Mouse (Mus musculus) embryonic facial prominence, embryonic 13.5 days (tissue): ENCODE measurements around the gene Tsga13. TPM values are rescaled to one million over a fixed set of nuclear protein-coding genes. Genes with fewer than 3 reads are reported as not detected.

Source experiments
- ATAC-seq: fragments of 200-750 bp; cut with Nextera tagmentation; 2 replicates; pipeline ENCODE4 v1.8.0; 2017; ENCODE audit warnings: low read depth; ENCODE audit not compliant: insufficient number of reproducible peaks, insufficient read depth, low FRiP score, low TSS enrichment
- H3K27ac ChIP-seq: fragments of 300-500 bp; sonication (generic); 2 replicates; pipeline ENCODE4 v1.5.1; 2015; ENCODE audit warnings: moderate library complexity, mild to moderate bottlenecking, inconsistent platforms
- H3K27me3 ChIP-seq: fragments of 300-500 bp; sonication (generic); 2 replicates; pipeline ENCODE4 v1.6.1; 2015; ENCODE audit warnings: mild to moderate bottlenecking, inconsistent platforms
- H3K36me3 ChIP-seq: fragments of 300-500 bp; sonication (generic); 2 replicates; pipeline ENCODE4 v1.6.1; 2015; ENCODE audit warnings: mild to moderate bottlenecking, inconsistent platforms
- H3K4me1 ChIP-seq: fragments of 300-500 bp; sonication (generic); 2 replicates; pipeline ENCODE4 v1.6.1; 2015; ENCODE audit warnings: inconsistent platforms
- H3K4me2 ChIP-seq: fragments of 300-500 bp; sonication (generic); 2 replicates; pipeline ENCODE4 v1.6.1; 2015; ENCODE audit warnings: moderate library complexity, mild to moderate bottlenecking, inconsistent platforms
- H3K4me3 ChIP-seq: fragments of 300-500 bp; sonication (generic); 2 replicates; pipeline ENCODE4 v1.5.1; 2015; ENCODE audit warnings: mild to moderate bottlenecking, inconsistent platforms
- H3K9ac ChIP-seq: fragments of 300-500 bp; sonication (generic); 2 replicates; pipeline ENCODE4 v1.6.1; 2015; ENCODE audit warnings: mild to moderate bottlenecking, inconsistent platforms
- H3K9me3 ChIP-seq: fragments of 300-500 bp; sonication (generic); 2 replicates; pipeline ENCODE4 v1.6.1; 2016; ENCODE audit warnings: inconsistent platforms
- WGBS: fragments of 180-500 bp; shearing (Covaris S2); methylation state at CpG from one replicate; pipeline ENCODE4 v1.1.7; 2015; ENCODE audit warnings: mixed read lengths; 5-methylcytosine and 5-hydroxymethylcytosine counted together
- polyA plus RNA-seq: library from polyadenylated mRNA; unstranded; fragments of >200 nt; fragmentation: Nextera tagmentation; extraction: Ambion mirVana; gene quantifications from 2 replicates; pipeline ENCODE4 v1.2.1, GENCODE M21; 2015

Tsga13 gene
- polyA plus RNA-seq, result 0.45 TPM in 1 of 2 replicates, not detected in the other

DNA sequence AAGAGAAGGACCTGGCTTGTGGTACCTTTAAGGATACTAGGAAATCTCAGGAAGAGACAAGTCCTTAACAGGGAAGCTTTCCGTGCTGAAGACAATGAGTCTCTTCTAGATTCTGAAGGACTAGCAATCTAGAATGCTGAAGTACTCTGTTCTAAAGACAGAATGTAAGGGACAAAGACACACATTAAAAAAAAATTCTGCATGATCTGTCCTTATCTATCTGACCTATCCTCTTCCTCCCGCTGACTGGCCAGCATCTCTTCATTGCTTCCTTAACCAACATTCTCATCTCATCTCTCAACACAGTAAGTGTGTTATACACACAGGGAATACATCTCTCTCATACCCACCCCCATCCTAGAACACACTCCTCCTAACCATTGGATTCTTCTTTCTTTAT, at the start of gene Tsga13:
TSS of gene Tsga13 (minus strand) at position 101 of the 400 bp plus-strand sequence.
- H3K36me3 ChIP-seq, result no peaks in the 10 kb centered on the region
- no peak within 1 kb of the TSS for H3K4me3 ChIP-seq
- H3K4me2 ChIP-seq, result no peak within 1 kb of the TSS
- H3K27ac ChIP-seq, result no peak within 1 kb of the TSS
- WGBS, result 88% methylated on average over 2 of the region's 2 CpGs
- H3K4me1 ChIP-seq, result no peaks in the 10 kb centered on the region
- no peaks in the 10 kb centered on the region for H3K9me3 ChIP-seq
- no peaks in the 10 kb centered on the region for H3K27me3 ChIP-seq
- H3K9ac ChIP-seq, result no peak within 1 kb of the TSS
- ATAC-seq, result no peak

DNA sequence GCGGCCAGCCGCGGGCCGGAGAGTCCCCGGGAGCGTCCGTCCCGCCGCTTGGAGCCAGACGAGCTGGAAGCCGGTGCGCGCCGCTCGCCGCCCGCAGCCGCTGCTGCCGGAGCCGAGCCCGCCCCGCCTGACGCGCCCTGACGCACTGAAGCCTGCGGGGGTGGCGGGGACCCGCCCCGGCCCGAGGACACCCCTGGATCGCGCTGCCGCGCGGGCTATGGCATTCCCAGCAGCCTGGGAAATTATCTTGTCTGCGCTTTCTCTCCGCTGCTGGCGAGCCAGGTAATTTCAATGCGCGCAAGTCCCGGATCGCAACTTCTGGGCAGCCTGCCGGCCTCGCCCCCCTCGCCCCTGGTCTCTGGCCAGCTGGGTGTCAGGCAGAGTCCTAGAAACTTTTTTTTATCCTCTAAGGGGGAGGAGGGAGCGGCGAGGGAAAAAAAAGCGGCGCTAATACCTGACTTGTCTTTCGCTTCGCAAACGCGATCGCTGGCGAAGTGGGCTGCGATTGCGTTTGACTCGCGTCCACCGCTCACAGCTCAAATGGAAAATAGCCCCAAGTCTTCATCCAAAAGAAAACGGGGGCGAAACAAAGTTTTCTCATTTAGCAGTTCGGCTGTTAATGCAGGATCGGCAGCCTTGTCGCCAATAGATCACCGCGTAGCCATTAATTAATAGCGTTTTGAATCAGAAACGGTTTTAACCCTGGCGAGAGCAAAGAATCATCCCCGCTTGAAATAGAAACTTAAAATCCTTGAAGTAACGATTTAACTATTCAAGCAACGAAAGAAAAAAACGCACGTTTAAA, 43.6 kb upstream of the Tsga13 start, which contains the start of gene Klf14:
TSS of gene Klf14 (minus strand) at position 343 of the 805 bp plus-strand sequence.
- Histone ChIP-seq H3K36me3 (peaks cover 13% of the 10 kb centered on the region), H3K4me3 (peak within 1 kb of the TSS; percentile 57), H3K27me3 (peaks cover 59% of the 10 kb centered on the region), H3K9ac (peak within 1 kb of the TSS; percentile 67), H3K27ac (no peak within 1 kb of the TSS), H3K4me1 (no peaks in the 10 kb centered on the region), H3K9me3 (peaks cover 33% of the 10 kb centered on the region), H3K4me2 (peak within 1 kb of the TSS; percentile 73)
- no peak for ATAC-seq
- WGBS, result 1% methylated on average over 69 of the region's 75 CpGs

DNA sequence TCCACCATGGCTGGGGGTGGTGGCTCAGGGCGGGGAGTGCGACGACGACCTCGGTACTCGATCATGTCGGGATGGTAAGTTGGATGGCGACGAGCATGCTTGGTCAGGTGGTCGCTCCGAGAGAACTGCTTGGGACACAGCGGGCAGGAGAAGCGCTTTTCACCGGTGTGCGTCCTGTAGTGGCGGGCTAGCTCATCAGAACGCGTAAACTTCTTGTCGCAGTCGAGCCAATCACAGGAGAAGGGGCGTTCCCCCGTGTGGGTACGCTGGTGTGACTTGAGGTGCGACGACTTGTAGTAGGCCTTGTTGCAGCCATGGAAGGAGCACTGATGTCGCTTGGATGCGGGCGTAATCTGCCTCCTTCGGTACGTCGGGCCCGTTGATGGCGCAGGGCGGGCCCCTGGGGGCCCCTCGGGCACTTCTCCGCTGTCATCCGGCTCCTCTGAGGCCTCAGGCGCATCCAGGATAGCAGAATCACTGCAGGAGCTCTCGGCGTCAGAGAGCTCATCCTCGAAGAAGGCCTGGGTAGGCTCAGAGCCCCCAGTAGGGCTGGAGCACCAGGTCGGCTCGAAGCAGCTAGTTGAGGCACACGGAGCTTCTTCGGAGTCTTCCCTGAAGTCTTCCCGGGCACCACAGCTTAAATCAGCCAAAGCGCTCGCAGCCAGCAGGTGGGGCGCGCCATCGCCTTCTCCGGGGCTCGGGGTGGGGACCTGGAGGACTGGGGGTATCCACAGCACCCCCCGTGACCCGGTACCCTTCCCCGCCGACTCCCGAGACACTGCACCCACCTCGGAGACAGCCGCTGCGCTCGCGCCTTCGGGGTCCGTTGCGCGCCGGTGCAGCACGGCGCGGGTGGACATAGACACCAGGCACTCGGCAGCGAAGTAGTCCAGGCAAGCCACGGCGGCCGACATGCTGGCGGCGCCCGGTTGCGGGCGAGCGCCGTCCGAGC, 42.7 kb upstream of the Tsga13 start:
- no peak for ATAC-seq
- no peak overlapping the region for H3K27ac ChIP-seq
- no peaks in the 10 kb centered on the region for H3K4me1 ChIP-seq
- H3K27me3 ChIP-seq, result peaks cover 52% of the 10 kb centered on the region
- H3K4me3 ChIP-seq, result peak overlapping the region; percentile 57
- peak overlapping the region; percentile 73 for H3K4me2 ChIP-seq
- H3K36me3 ChIP-seq, result peaks cover 13% of the 10 kb centered on the region
- H3K9ac ChIP-seq, result peak overlapping the region; percentile 67
- peaks cover 33% of the 10 kb centered on the region for H3K9me3 ChIP-seq
- 2% methylated on average over 84 of the region's 84 CpGs for WGBS

DNA sequence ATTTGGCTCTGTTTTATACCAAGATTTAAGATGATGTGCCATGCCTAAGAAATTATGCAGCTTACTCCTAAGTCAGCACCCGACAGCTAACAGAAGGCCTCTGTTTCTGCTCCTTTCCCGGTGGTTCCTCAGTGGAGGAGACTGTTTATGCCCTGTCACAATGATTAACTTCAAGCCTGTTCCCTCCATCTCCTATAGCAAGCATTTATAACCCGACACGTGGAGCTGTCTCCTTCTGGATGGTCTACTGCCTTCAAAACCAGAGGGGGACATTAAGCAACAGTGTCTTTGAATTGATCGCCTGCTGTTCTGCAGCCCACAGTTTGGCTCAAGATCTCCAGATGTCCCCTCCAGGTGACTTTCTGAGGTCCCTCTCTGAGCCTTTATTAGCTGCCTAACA, 23.9 kb upstream of the Tsga13 start:
- no peak for ATAC-seq
- no peak overlapping the region for H3K4me2 ChIP-seq
- no peak overlapping the region for H3K9ac ChIP-seq
- no peaks in the 10 kb centered on the region for H3K36me3 ChIP-seq
- H3K4me3 ChIP-seq, result no peak overlapping the region
- no peaks in the 10 kb centered on the region for H3K4me1 ChIP-seq
- no peak overlapping the region for H3K27ac ChIP-seq
- no peaks in the 10 kb centered on the region for H3K9me3 ChIP-seq
- WGBS, result 59% methylated on average over 5 of the region's 5 CpGs
- H3K27me3 ChIP-seq, result no peaks in the 10 kb centered on the region

DNA sequence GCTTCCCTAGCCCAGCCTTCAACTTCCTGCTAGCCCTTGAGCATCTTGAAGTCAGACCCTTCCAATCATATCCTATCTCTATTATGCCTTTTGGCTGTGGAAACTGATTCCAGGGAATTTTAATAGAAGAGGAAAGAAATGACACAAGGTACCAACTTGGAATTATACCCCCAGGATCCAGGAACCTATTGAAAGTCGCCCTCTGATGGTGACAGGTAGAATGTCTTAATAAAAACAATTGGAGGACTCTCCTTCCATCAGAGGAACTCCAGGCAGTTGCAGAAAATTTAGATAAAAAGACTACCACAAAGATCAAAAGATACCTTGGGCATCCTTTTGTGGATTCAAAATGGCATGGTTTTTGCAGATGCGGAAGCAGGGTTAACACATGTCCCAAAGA, 7.4 kb upstream of the Tsga13 start:
- no peak overlapping the region for H3K4me2 ChIP-seq
- H3K27me3 ChIP-seq, result no peaks in the 10 kb centered on the region
- WGBS, result 41% methylated on average over 2 of the region's 2 CpGs
- H3K4me3 ChIP-seq, result no peak overlapping the region
- ATAC-seq, result no peak
- no peaks in the 10 kb centered on the region for H3K36me3 ChIP-seq
- H3K27ac ChIP-seq, result no peak overlapping the region
- H3K9ac ChIP-seq, result no peak overlapping the region
- peaks cover 5% of the 10 kb centered on the region; the same call in 1 of the 2 replicates for H3K4me1 ChIP-seq
- H3K9me3 ChIP-seq, result no peaks in the 10 kb centered on the region

DNA sequence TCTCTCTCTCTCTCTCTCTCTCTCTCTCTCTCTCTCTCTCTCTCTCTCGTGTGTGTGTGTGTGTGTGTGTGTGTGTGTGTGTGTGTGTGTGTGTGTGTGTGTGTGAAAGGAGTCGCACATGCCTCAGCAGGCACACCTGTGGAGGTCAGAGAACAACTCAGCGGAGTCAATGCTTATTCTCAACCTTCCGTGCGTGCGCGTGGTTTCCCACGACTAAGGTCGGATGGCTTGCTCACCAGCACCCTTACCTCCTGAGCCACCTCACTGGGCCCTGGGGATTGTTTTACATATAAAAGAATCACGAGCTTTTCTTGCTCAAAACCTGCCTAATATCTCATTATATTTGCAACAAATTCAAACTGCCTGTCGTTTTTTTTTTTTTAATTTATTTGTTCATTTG, 6.5 kb upstream of the Tsga13 start:
- ATAC-seq, result no peak
- peaks cover 5% of the 10 kb centered on the region; the same call in 1 of the 2 replicates for H3K4me1 ChIP-seq
- no peak overlapping the region for H3K4me3 ChIP-seq
- H3K27ac ChIP-seq, result no peak overlapping the region
- H3K9me3 ChIP-seq, result no peaks in the 10 kb centered on the region
- H3K27me3 ChIP-seq, result no peaks in the 10 kb centered on the region
- no peaks in the 10 kb centered on the region for H3K36me3 ChIP-seq
- 71% methylated on average over 10 of the region's 11 CpGs for WGBS
- H3K4me2 ChIP-seq, result 0 out of 2 replicates have a peak overlapping the region, but pooled peaks have one; percentile 44
- no peak overlapping the region for H3K9ac ChIP-seq

DNA sequence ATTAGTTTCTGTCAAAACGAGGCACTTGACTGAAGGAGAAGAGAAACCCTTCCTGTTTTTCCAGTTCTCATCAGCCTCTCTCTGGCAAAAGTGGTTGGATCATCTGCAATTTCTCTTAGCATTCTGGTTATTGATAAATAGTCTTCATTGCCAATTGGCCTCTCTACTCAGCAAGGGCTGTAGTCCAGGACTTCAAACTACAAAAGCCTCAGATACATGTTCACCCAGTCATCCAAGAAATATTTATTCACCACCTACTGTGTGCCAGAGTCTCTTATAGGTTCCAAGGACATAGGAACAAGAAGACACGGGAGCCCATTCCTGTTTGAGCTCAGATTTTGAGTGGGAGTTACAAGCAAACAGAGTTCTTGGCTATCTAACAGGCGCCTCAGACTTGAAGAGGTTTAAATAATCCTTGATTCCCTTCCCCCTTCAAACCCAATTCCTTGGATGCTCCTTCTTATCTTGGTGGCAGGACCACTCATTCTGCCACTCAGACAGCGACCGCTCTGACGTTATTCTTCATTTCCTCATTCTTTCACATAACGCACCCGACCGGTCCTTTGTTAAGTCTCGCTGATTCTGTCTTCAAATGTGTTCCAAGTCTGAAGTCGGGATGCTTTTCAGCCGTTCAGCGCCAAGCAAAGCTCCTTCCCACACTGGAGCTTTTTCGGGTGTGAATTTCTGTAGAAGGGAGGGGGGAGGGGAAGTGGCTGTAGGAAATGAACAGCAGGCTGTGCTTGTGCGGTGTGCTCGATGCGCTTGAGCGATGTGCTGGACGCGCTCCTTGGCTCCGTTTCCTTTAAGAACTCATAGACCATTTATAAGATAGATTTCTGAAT, 5.7 kb upstream of the Tsga13 start:
- Histone ChIP-seq H3K27ac (no peak overlapping the region), H3K27me3 (no peaks in the 10 kb centered on the region), H3K4me2 (peak overlapping the region; percentile 44), H3K9ac (no peak overlapping the region), H3K4me1 (peaks cover 5% of the 10 kb centered on the region; the same call in 1 of the 2 replicates), H3K9me3 (no peaks in the 10 kb centered on the region), H3K36me3 (no peaks in the 10 kb centered on the region), H3K4me3 (0 out of 2 replicates have a peak overlapping the region, but pooled peaks have one; percentile 9)
- ATAC-seq, result no peak
- WGBS, result 48% methylated on average over 21 of the region's 21 CpGs

DNA sequence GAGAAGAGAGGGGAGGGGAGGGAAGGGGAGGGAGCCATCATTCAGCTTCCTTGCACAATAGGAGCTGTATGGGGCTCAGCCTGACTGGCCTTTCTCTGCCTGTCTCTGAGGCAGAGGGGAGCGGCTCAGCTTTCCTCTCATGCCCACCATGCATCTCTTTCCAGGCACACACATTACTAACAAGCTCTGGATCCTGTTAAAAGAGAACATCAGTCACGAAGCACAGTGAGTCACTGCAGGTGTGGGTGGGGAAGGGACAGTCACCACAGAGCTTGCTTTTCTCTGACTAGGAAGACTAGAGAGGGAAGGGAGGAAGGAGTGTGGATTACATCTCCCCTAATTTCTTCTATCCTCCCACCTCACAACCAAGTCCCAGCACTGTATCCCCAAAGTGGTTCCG, 7.4 kb downstream of the Tsga13 start:
- no peak overlapping the region for H3K27ac ChIP-seq
- 44% methylated on average over 3 of the region's 3 CpGs for WGBS

DNA sequence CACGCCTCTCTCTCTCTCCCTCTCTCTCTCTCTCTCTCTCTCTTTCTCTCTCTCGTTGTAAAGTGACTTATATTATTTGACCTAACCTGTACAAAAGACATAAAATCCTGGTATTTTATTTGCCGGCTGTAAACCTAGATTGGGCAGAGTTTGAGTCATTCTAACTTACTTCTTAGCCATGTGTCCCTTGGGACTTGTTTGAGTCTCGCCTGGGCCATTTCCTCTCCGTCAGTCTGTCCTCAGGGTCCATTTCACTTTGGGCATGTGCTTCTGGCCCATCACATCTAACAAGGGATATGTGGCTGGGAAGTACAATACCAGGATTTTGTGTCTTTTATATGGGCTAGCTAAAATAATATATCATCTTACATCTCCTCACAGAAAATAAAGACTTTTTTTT, 10.5 kb downstream of the Tsga13 start:
- H3K27me3 ChIP-seq, result no peaks in the 10 kb centered on the region
- ATAC-seq, result no peak
- WGBS, result 56% methylated on average over 5 of the region's 5 CpGs

More for the DNA sequence above, 7.4 kb downstream of the Tsga13 start:
- ATAC-seq, result no peak
- H3K36me3 ChIP-seq, result no peaks in the 10 kb centered on the region
- no peaks in the 10 kb centered on the region for H3K27me3 ChIP-seq
- H3K4me3 ChIP-seq, result no peak overlapping the region
- H3K4me2 ChIP-seq, result no peak overlapping the region
- H3K9me3 ChIP-seq, result no peaks in the 10 kb centered on the region
- no peak overlapping the region for H3K9ac ChIP-seq
- H3K4me1 ChIP-seq, result no peaks in the 10 kb centered on the region

DNA sequence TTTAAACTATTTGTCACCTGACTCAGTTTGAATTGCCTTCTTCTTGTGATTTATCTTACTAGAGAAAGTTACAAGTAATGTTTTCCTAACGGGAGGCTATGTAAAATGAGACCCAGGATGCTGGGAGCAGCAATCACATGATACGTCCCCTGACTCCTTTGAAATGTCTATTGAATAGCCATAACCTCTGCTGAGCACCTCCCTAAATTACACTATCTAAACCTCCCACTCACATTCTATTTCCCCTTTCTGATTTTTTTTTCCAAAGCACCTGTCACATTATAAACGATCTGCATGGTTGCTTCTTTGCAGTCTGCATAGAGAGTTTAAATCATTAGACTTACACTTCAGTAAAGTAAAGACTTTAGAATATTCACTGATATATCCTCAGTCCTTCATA, 11.3 kb downstream of the Tsga13 start:
- Histone ChIP-seq H3K27ac (no peak overlapping the region), H3K4me1 (no peaks in the 10 kb centered on the region), H3K36me3 (no peaks in the 10 kb centered on the region), H3K4me3 (no peak overlapping the region), H3K9ac (no peak overlapping the region), H3K27me3 (no peaks in the 10 kb centered on the region), H3K4me2 (no peak overlapping the region), H3K9me3 (no peaks in the 10 kb centered on the region)
- no peak for ATAC-seq
- WGBS, result 37% methylated on average over 3 of the region's 3 CpGs

More for the DNA sequence above, 10.5 kb downstream of the Tsga13 start:
- no peaks in the 10 kb centered on the region for H3K4me1 ChIP-seq
- no peak overlapping the region for H3K4me2 ChIP-seq
- no peaks in the 10 kb centered on the region for H3K36me3 ChIP-seq
- no peak overlapping the region for H3K27ac ChIP-seq
- H3K4me3 ChIP-seq, result no peak overlapping the region
- no peak overlapping the region for H3K9ac ChIP-seq
- no peaks in the 10 kb centered on the region for H3K9me3 ChIP-seq

DNA sequence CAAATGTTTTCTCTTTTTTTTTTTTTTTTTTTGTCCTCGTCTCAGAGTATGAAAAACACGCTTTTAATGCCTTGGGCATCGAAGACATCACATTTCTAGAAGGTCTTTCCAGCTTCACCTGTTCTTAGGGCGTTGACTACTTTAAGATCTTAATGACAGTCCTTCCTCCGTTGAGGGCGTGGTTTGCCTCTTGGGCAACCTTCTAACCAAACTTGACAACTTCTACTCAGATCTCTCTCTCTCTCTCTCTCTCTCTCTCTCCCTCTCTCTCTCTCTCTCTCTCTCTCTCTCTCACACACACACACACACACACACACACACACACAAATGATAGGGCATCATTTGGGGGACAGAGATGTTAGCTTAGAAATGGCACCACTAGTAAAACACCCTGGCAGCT, 17.9 kb downstream of the Tsga13 start:
- H3K27ac ChIP-seq, result 0 out of 2 replicates have a peak overlapping the region, but pooled peaks have one; percentile 98
- 58% methylated on average over 6 of the region's 6 CpGs for WGBS

More for the DNA sequence above, 17.9 kb downstream of the Tsga13 start:
- H3K4me3 ChIP-seq, result no peak overlapping the region
- 0 out of 2 replicates have a peak, but pooled peaks cover under 1% of the 10 kb centered on the region for H3K36me3 ChIP-seq
- peaks cover 6% of the 10 kb centered on the region for H3K4me1 ChIP-seq
- no peaks in the 10 kb centered on the region for H3K9me3 ChIP-seq
- no peak for ATAC-seq
- H3K4me2 ChIP-seq, result 0 out of 2 replicates have a peak overlapping the region, but pooled peaks have one; percentile 59
- H3K27me3 ChIP-seq, result no peaks in the 10 kb centered on the region
- no peak overlapping the region for H3K9ac ChIP-seq
